Mouse (Mus musculus) megakaryocyte, embryonic 14.5 days (primary cell): Measurements from ENCODE around the gene Gm20388. TPM values are rescaled to one million over a fixed set of nuclear protein-coding genes. Genes with fewer than 3 reads are reported as not detected.

Experiments
- H3K27me3 ChIP-seq: replicated peaks from 2 replicates; pipeline ENCODE3; 2012; ENCODE audit warnings: inconsistent platforms
- H3K36me3 ChIP-seq: replicated peaks from 2 replicates; pipeline ENCODE3; 2012; ENCODE audit warnings: low read length, inconsistent platforms, mixed read lengths
- H3K4me1 ChIP-seq: 2 replicates; pipeline ENCODE4 v1.6.1; 2012; ENCODE audit warnings: inconsistent platforms
- H3K4me3 ChIP-seq: replicated peaks from 2 replicates; pipeline ENCODE3; 2012; ENCODE audit warnings: moderate library complexity, mild to moderate bottlenecking, inconsistent platforms
- H3K9me3 ChIP-seq: 2 replicates; pipeline ENCODE4 v1.6.1; 2012; ENCODE audit warnings: inconsistent platforms
- FLI1 ChIP-seq: IDR thresholded peaks from 2 replicates; pipeline ENCODE4 v1.6.1; 2012; ENCODE audit warnings: low read length, inconsistent platforms, mixed read lengths
- GATA1 ChIP-seq: IDR thresholded peaks from 3 replicates; pipeline ENCODE4 v1.6.1; 2012; ENCODE audit warnings: mixed read lengths, low read length, inconsistent platforms, borderline replicate concordance
- polyA plus RNA-seq: library from polyadenylated mRNA; stranded (reverse); fragments of >175 nt; gene quantifications from 2 replicates; pipeline ENCODE4 v1.2.3, GENCODE M21; 2012; ENCODE audit warnings: low replicate concordance; ENCODE audit not compliant: insufficient read depth

Gm20388 gene
- polyA plus RNA-seq, 1 experiment, result 111 TPM

- H3K9me3 ChIP-seq, result no peaks in the 10 kb centered on the region
- H3K36me3 ChIP-seq, result no peaks in the 10 kb centered on the region
- H3K4me3 ChIP-seq, result no peak overlapping the region
- peaks cover 67% of the 10 kb centered on the region for H3K27me3 ChIP-seq
- peaks cover 73% of the 10 kb centered on the region for H3K4me1 ChIP-seq
- TF ChIP-seq FLI1 (no peak), GATA1 (no peak)
Measured at GRCm38 (mm10) chr8:122763267-122763738, 2852.7 kb downstream of the Gm20388 start.

GRCm38 (mm10) chr8:122764790-122765474, 2854.3 kb downstream of the Gm20388 start:
- H3K27me3 ChIP-seq, result peaks cover 73% of the 10 kb centered on the region
- peaks cover 73% of the 10 kb centered on the region for H3K4me1 ChIP-seq
- H3K36me3 ChIP-seq, result no peaks in the 10 kb centered on the region
- TF ChIP-seq GATA1, result no peak
- H3K9me3 ChIP-seq, result no peaks in the 10 kb centered on the region
- H3K4me3 ChIP-seq, result no peak overlapping the region

GRCm38 (mm10) chr8:122766189-122766588, 2855.5 kb downstream of the Gm20388 start:
- peaks cover 67% of the 10 kb centered on the region for H3K4me1 ChIP-seq
- peaks cover 76% of the 10 kb centered on the region for H3K27me3 ChIP-seq
- H3K4me3 ChIP-seq, result no peak overlapping the region
- H3K36me3 ChIP-seq, result no peaks in the 10 kb centered on the region
- H3K9me3 ChIP-seq, result no peaks in the 10 kb centered on the region
- TF ChIP-seq GATA1 (no peak), FLI1 (no peak)

GRCm38 (mm10) chr8:122766647-122767200, 2856.1 kb downstream of the Gm20388 start:
- H3K4me1 ChIP-seq, result peaks cover 63% of the 10 kb centered on the region
- TF ChIP-seq FLI1, result no peak
- H3K36me3 ChIP-seq, result no peaks in the 10 kb centered on the region
- H3K9me3 ChIP-seq, result no peaks in the 10 kb centered on the region
- no peak overlapping the region for H3K4me3 ChIP-seq
- H3K27me3 ChIP-seq, result peaks cover 77% of the 10 kb centered on the region

- Histone ChIP-seq H3K9me3 (no peaks in the 10 kb centered on the region), H3K27me3 (peaks cover 76% of the 10 kb centered on the region), H3K36me3 (no peaks in the 10 kb centered on the region), H3K4me3 (peak overlapping the region; percentile 64), H3K4me1 (peaks cover 59% of the 10 kb centered on the region)
- TF ChIP-seq FLI1, result no peak
- TF ChIP-seq GATA1, result no peak
Measured at GRCm38 (mm10) chr8:122767229-122767628, 2856.6 kb downstream of the Gm20388 start.

- H3K4me1 ChIP-seq, result peaks cover 59% of the 10 kb centered on the region
- H3K4me3 ChIP-seq, result no peak overlapping the region
- peaks cover 74% of the 10 kb centered on the region for H3K27me3 ChIP-seq
- TF ChIP-seq FLI1, result no peak
- TF ChIP-seq GATA1, result no peak
- H3K36me3 ChIP-seq, result no peaks in the 10 kb centered on the region
- no peaks in the 10 kb centered on the region for H3K9me3 ChIP-seq
Measured at GRCm38 (mm10) chr8:122769251-122770058, 2858.8 kb downstream of the Gm20388 start.

GRCm38 (mm10) chr8:122772431-122773060, 2861.9 kb downstream of the Gm20388 start:
- Histone ChIP-seq H3K4me3 (no peak overlapping the region), H3K27me3 (peaks cover 57% of the 10 kb centered on the region), H3K36me3 (no peaks in the 10 kb centered on the region), H3K9me3 (no peaks in the 10 kb centered on the region), H3K4me1 (peaks cover 62% of the 10 kb centered on the region)
- TF ChIP-seq GATA1 (no peak), FLI1 (no peak)

GRCm38 (mm10) chr8:122775285-122776155, 2864.9 kb downstream of the Gm20388 start, which contains the start of gene Acsf3:
TSS of gene Acsf3 (plus strand) at chr8:122775486.
- Histone ChIP-seq H3K27me3 (peaks cover 31% of the 10 kb centered on the region), H3K4me3 (peak within 1 kb of the TSS; percentile 98), H3K4me1 (peaks cover 76% of the 10 kb centered on the region), H3K9me3 (no peaks in the 10 kb centered on the region), H3K36me3 (peaks cover 16% of the 10 kb centered on the region)
- TF ChIP-seq FLI1, result no peak
- TF ChIP-seq GATA1, result no peak

GRCm38 (mm10) chr8:122777701-122778100, 2867.1 kb downstream of the Gm20388 start:
- H3K4me1 ChIP-seq, result peaks cover 76% of the 10 kb centered on the region
- H3K27me3 ChIP-seq, result peaks cover 17% of the 10 kb centered on the region
- no peak overlapping the region for H3K4me3 ChIP-seq
- peaks cover 38% of the 10 kb centered on the region for H3K36me3 ChIP-seq
- no peaks in the 10 kb centered on the region for H3K9me3 ChIP-seq
- no peak for TF ChIP-seq GATA1
- no peak for TF ChIP-seq FLI1
